Mouse (Mus musculus) kidney, adult 2 months (tissue): ENCODE measurements around the gene Dlg5. TPM values are rescaled to one million over a fixed set of nuclear protein-coding genes. Genes with fewer than 3 reads are reported as not detected.

Source experiments
- DNase-seq: peaks from one replicate; pipeline ENCODE4 v3.0.0; 2021
- H3K27ac ChIP-seq: fragments of 200-500 bp; 2 replicates; pipeline ENCODE4 v1.5.1; 2012; ENCODE audit warnings: low read depth, low read length, control low read depth, inconsistent platforms; ENCODE audit not compliant: insufficient read depth
- H3K27me3 ChIP-seq: fragments of 200-500 bp; replicated peaks from 2 replicates; pipeline ENCODE4 v1.6.1; 2012; ENCODE audit warnings: mild to moderate bottlenecking, moderate library complexity, low read length, inconsistent platforms; ENCODE audit not compliant: control insufficient read depth, insufficient read depth
- H3K36me3 ChIP-seq: fragments of 200-500 bp; 2 replicates; pipeline ENCODE4 v1.6.1; 2012; ENCODE audit warnings: mild to moderate bottlenecking, moderate library complexity, low read length, inconsistent platforms; ENCODE audit not compliant: control insufficient read depth, insufficient read depth
- H3K4me1 ChIP-seq: fragments of 200-500 bp; 2 replicates; pipeline ENCODE4 v1.6.1; 2011; ENCODE audit warnings: low read length; ENCODE audit not compliant: control insufficient read depth, insufficient read depth
- H3K4me3 ChIP-seq: fragments of 200-500 bp; 2 replicates; pipeline ENCODE4 v1.5.1; 2011; ENCODE audit warnings: mild to moderate bottlenecking, low read depth, low read length, control low read depth; ENCODE audit not compliant: insufficient read depth
- CTCF ChIP-seq: fragments of 200-500 bp; conservative IDR thresholded peaks from 2 replicates; pipeline ENCODE4 v1.5.1; 2011; ENCODE audit warnings: low read depth, mild to moderate bottlenecking, control low read depth, low read length, moderate library complexity, mixed read lengths; ENCODE audit not compliant: insufficient read depth, insufficient read length
- POLR2A ChIP-seq: fragments of 200-500 bp; IDR thresholded peaks from one replicate; pipeline ENCODE4 v1.6.1; 2011; ENCODE audit warnings: low read depth, low read length, control low read depth
- whole genome bisulfite sequencing: fragments of 180-500 bp; shearing (Covaris S2); methylation state at CpG from one replicate; pipeline ENCODE4 v1.1.7; 2018; 5-methylcytosine and 5-hydroxymethylcytosine counted together
- polyA plus RNA-seq: library from polyadenylated mRNA; depleted of rRNA; stranded (reverse); fragments of >200 nt; gene quantifications from 2 replicates; pipeline ENCODE4 v1.2.3, GENCODE M21; 2012

Gene Dlg5
- polyA plus RNA-seq, 1 experiment: 31.0 TPM

DNA sequence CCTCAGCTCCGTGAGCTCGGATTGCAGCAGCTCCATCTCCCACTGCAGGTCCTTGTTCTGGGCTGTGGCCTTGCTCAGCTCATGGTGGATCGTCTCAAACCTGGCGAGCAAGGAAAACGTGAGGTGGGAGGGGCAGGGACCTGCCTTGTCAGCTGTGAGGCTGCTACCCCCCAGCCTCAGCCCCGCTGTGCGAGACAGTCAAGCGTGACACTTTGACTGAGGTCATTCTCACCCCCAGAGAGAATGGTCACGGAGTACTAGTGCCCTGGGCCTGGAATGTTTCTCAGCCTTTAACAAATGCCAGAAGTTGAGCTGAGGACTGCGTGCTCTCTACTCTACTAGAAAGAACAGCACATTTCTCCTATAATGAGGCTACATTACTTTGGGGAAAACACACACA is 69.1 kb downstream of the Dlg5 start:
- no peak for TF ChIP-seq CTCF
- TF ChIP-seq POLR2A: no peak
- WGBS: 44% methylated on average over 10 of the region's 10 CpGs
- Histone ChIP-seq H3K27ac (no peak overlapping the region; the same call in 1 of the 2 replicates), H3K36me3 (no peaks in the 10 kb centered on the region), H3K4me3 (no peak overlapping the region), H3K4me1 (peaks cover 3% of the 10 kb centered on the region; the same call in 1 of the 2 replicates), H3K27me3 (no peaks in the 10 kb centered on the region)
- DNase-seq: peak; percentile 67

GRCm38 (mm10) chr14:24173326-24173725 is 72.4 kb downstream of the Dlg5 start:
- Histone ChIP-seq H3K27me3 (no peaks in the 10 kb centered on the region), H3K36me3 (no peaks in the 10 kb centered on the region; the same call in 1 of the 2 replicates), H3K4me3 (no peak overlapping the region), H3K4me1 (peaks cover 3% of the 10 kb centered on the region; the same call in 1 of the 2 replicates), H3K27ac (no peak overlapping the region)
- DNase-seq: peak; percentile 47
- WGBS: 74% methylated on average over 6 of the region's 6 CpGs
- TF ChIP-seq POLR2A (no peak), CTCF (no peak)

DNA sequence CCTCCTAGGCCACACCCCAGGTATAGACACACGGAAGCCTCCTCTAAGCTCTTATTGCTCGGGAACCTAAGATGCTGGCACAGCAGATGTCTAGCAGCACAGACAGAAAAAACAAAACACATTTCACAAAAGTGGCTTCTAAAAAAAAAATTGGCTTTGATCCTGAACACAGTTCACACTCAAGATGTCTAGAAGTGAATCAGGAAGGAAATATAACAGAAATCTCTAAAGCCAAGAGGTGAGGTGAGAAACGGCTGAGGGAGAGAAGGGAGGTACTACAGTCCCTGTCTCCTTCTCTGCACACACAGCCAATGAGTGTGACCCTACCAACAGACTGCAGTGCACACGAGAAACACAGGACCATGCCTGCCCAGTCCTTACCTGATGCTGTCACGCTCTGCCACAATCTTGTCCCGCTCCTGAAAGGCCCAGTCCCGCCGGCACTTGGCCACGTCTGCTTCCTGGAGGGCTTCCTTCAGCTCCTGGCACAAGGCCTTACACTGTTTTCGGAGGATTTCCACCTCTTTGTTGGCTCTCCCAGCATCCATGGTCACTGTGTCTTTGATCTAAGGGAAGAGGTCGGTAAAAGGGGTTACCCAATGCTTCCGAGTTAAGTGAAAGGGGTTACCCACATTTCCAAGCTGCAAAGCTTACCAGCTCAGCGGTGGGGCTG is 73.9 kb downstream of the Dlg5 start:
- Histone ChIP-seq H3K36me3 (no peaks in the 10 kb centered on the region; the same call in 1 of the 2 replicates), H3K4me3 (no peak overlapping the region), H3K27me3 (no peaks in the 10 kb centered on the region), H3K4me1 (no peaks in the 10 kb centered on the region), H3K27ac (no peak overlapping the region)
- 64% methylated on average over 13 of the region's 13 CpGs for WGBS
- TF ChIP-seq CTCF (no peak), POLR2A (no peak)
- peak; percentile 48 for DNase-seq

DNA sequence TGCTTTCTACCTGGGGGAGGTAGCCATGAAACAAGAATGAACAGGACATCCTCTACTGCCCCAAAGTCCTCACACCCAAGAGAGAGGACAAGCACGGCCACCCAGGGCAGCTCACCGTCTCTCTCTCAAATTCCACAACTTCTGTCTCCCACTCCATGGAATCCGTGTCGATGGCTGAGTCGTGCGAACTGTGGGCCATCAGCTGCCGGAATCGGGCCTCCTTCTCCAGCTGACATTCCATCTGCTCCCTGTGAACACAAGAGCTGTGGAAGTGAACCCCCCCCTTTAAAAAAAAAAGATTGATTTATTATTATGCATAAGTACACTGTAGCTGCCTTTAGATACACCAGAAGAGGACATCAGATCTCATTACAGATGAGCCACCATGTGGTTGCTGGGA is 79.7 kb downstream of the Dlg5 start:
- Histone ChIP-seq H3K4me1 (no peaks in the 10 kb centered on the region), H3K36me3 (no peaks in the 10 kb centered on the region; the same call in 1 of the 2 replicates), H3K27ac (no peak overlapping the region), H3K27me3 (no peaks in the 10 kb centered on the region), H3K4me3 (no peak overlapping the region)
- WGBS: 94% methylated on average over 8 of the region's 8 CpGs
- TF ChIP-seq CTCF: no peak
- TF ChIP-seq POLR2A: no peak
- no peak for DNase-seq

DNA sequence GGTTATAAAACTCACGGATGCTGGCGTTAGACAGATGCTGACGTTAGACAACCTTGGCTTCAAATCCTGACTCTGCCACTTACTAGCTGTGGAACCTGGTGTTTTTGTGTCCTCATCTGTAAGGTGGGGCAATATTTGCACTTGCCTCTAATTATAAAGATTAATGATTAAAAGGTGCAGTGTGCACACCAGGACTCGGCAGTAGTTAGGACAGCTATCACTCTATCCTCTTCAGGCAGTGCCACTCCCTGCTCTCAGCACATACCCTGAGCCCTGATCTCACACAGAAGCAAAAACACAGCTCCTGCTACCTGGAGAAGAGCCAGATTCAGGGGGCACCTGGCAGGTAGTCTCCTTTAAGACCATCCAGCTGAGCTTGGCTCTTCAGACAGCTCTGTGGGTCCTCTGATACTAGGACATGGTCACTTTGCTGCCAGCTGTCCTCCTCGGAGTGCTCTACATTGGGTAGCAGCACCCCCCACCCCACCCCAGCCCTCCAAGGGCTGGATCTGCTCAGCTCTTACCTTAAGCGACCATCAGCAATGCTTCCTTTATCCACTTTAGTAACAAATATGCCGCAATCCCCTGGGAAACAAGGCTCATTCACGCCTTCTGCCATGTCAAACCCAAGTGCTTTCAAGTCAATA is 80.9 kb downstream of the Dlg5 start:
- Histone ChIP-seq H3K27ac (no peak overlapping the region), H3K4me1 (no peaks in the 10 kb centered on the region), H3K4me3 (no peak overlapping the region), H3K36me3 (peaks cover 2% of the 10 kb centered on the region; the same call in 1 of the 2 replicates), H3K27me3 (no peaks in the 10 kb centered on the region)
- TF ChIP-seq POLR2A: no peak
- no peak for TF ChIP-seq CTCF
- DNase-seq: no peak
- 81% methylated on average over 8 of the region's 8 CpGs for WGBS

- Histone ChIP-seq H3K27me3 (no peaks in the 10 kb centered on the region), H3K27ac (no peak overlapping the region), H3K4me3 (no peak overlapping the region), H3K36me3 (0 out of 2 replicates have a peak, but pooled peaks cover 2% of the 10 kb centered on the region), H3K4me1 (no peaks in the 10 kb centered on the region)
- WGBS: 93% methylated on average over 10 of the region's 10 CpGs
- TF ChIP-seq CTCF (no peak), POLR2A (no peak)
- DNase-seq: no peak
These were observed 82.9 kb downstream of the Dlg5 start for GRCm38 (mm10) chr14:24162856-24163255.

DNA sequence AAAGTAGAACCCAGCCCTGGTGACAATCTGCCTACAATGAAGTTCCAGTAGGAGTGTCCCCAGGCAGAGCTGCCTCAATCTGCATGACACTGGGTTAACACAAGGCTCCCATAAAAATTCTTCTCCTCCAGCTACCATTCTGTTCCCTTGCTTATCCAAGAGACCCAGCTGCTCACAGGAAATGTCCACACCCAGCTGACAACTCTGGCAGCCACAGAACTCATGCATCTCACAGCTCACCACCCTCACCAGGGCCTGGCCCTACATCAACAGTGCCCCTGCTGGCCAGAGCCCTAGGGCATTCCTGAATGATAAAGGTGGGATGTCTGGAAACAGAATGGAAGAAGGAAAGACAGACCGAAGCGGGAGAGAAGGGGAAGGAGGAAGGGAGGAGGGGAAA is 96.8 kb downstream of the Dlg5 start:
- H3K4me1 ChIP-seq: no peaks in the 10 kb centered on the region
- 83% methylated on average over 2 of the region's 2 CpGs for WGBS
- DNase-seq: no peak
- H3K27ac ChIP-seq: no peak overlapping the region
- no peaks in the 10 kb centered on the region for H3K27me3 ChIP-seq
- no peak overlapping the region for H3K4me3 ChIP-seq
- no peaks in the 10 kb centered on the region; the same call in 1 of the 2 replicates for H3K36me3 ChIP-seq
- TF ChIP-seq CTCF (no peak), POLR2A (no peak)
